Mouse (Mus musculus) heart, embryonic 14.5 days (tissue): ENCODE results near the gene Rhot2. TPM values are rescaled to one million over a fixed set of nuclear protein-coding genes. Genes with fewer than 3 reads are reported as not detected.
A peak's percentile ranks its signal among the peaks of the same experiment; 100 is the strongest.

ENCODE experiments used
- ATAC-seq: fragments of 200-750 bp; cut with Nextera tagmentation; 2 replicates; pipeline ENCODE4 v1.8.0; 2017; ENCODE audit warnings: low read depth, moderate TSS enrichment; ENCODE audit not compliant: insufficient number of reproducible peaks, insufficient read depth, low FRiP score
- H3K27ac ChIP-seq, 2 experiments: fragments of 200-500 bp in 1 of 2; fragments of 300-500 bp in 1 of 2; sonication (generic) in 1 of 2; replicated peaks in 1 of 2; 2 replicates each; pipeline ENCODE4 v1.5.1; 2012 to 2014; ENCODE audit warnings: low read depth in 2 of 2, low read length in 2 of 2, control low read depth in 1 of 2, mild to moderate bottlenecking in 1 of 2, mixed read lengths in 1 of 2; ENCODE audit not compliant: control insufficient read depth in 1 of 2, insufficient read depth in 1 of 2
- H3K27me3 ChIP-seq: fragments of 300-500 bp; sonication (generic); 2 replicates; pipeline ENCODE4 v1.6.1; 2014; ENCODE audit warnings: mild to moderate bottlenecking, low read length, control low read depth; ENCODE audit not compliant: control insufficient read depth, insufficient read depth
- H3K36me3 ChIP-seq: fragments of 300-500 bp; sonication (generic); 2 replicates; pipeline ENCODE4 v1.6.1; 2014; ENCODE audit warnings: mild to moderate bottlenecking, control low read depth, low read length, mixed read lengths; ENCODE audit not compliant: control insufficient read depth, insufficient read depth
- H3K4me1 ChIP-seq, 2 experiments: fragments of 200-500 bp in 1 of 2; fragments of 300-500 bp in 1 of 2; sonication (generic) in 1 of 2; 2 replicates each; pipeline ENCODE4 v1.6.1; 2012 to 2014; ENCODE audit warnings: low read length in 2 of 2, control low read depth in 1 of 2, mixed read lengths in 1 of 2; ENCODE audit not compliant: control insufficient read depth in 2 of 2, insufficient read depth in 2 of 2
- H3K4me2 ChIP-seq: fragments of 300-500 bp; sonication (generic); 2 replicates; pipeline ENCODE4 v1.6.1; 2014; ENCODE audit warnings: mild to moderate bottlenecking, low read length
- H3K4me3 ChIP-seq, 2 experiments: fragments of 200-500 bp in 1 of 2; fragments of 300-500 bp in 1 of 2; sonication (generic) in 1 of 2; 2 replicates each; pipeline ENCODE4 v1.5.1; 2012 to 2014; ENCODE audit warnings: low read length in 2 of 2, mild to moderate bottlenecking in 2 of 2, control low read depth in 1 of 2, low read depth in 1 of 2, moderate library complexity in 1 of 2; ENCODE audit not compliant: control insufficient read depth in 1 of 2, insufficient read depth in 1 of 2
- H3K9ac ChIP-seq: fragments of 300-500 bp; sonication (generic); 2 replicates; pipeline ENCODE4 v1.6.1; 2014; ENCODE audit warnings: mild to moderate bottlenecking, low read length
- H3K9me3 ChIP-seq: fragments of 300-500 bp; sonication (generic); 2 replicates; pipeline ENCODE4 v1.6.1; 2016; ENCODE audit warnings: low read length, control low read depth; ENCODE audit not compliant: control insufficient read depth
- WGBS: fragments of 180-500 bp; shearing (Covaris S2); extraction: QIAGEN DNeasy Blood & Tissue Kit; methylation state at CpG from one replicate; pipeline ENCODE4 v1.1.7; 2014; 5-methylcytosine and 5-hydroxymethylcytosine counted together
- polyA plus RNA-seq: library from polyadenylated mRNA; unstranded; fragments of >200 nt; fragmentation: Nextera tagmentation; extraction: Ambion mirVana; gene quantifications from 2 replicates; pipeline ENCODE4 v1.2.1, GENCODE M21; 2014

The Rhot2 gene
- polyA plus RNA-seq, 1 experiment from 2014 or later, result 12.7 TPM

- H3K36me3 ChIP-seq, result peaks cover 33% of the 10 kb centered on the region
- H3K27ac ChIP-seq, result no peak overlapping the region
- H3K4me1 ChIP-seq, result peaks cover 19 to 26% of the 10 kb centered on the region in 2 experiments
- no peaks in the 10 kb centered on the region for H3K9me3 ChIP-seq
- H3K4me2 ChIP-seq, result no peak overlapping the region
- H3K27me3 ChIP-seq, result peaks cover 23% of the 10 kb centered on the region
- H3K4me3 ChIP-seq, result no peak overlapping the region
- H3K9ac ChIP-seq, result no peak overlapping the region
- ATAC-seq, result no peak
- 84% methylated on average over 6 of the region's 6 CpGs for WGBS
Measured at GRCm38 (mm10) chr17:25825311-25825710, 19.3 kb downstream of the Rhot2 start.

GRCm38 (mm10) chr17:25824362-25825142 is 20.1 kb downstream of the Rhot2 start:
- H3K36me3 ChIP-seq, result peaks cover 26% of the 10 kb centered on the region
- ATAC-seq, result no peak
- H3K4me3 ChIP-seq, result peak overlapping the region; percentile 60 to 61
- H3K27ac ChIP-seq, result no peak overlapping the region
- peaks cover 31% of the 10 kb centered on the region for H3K27me3 ChIP-seq
- 70% methylated on average over 17 of the region's 17 CpGs for WGBS
- H3K4me1 ChIP-seq, result peaks cover 17 to 22% of the 10 kb centered on the region in 2 experiments
- H3K9me3 ChIP-seq, result no peaks in the 10 kb centered on the region
- peak overlapping the region; percentile 83 for H3K9ac ChIP-seq
- H3K4me2 ChIP-seq, result peak overlapping the region; percentile 87

- Histone ChIP-seq H3K4me1 (peaks cover 13 to 16% of the 10 kb centered on the region in 2 experiments), H3K36me3 (peaks cover 26% of the 10 kb centered on the region)
Measured at GRCm38 (mm10) chr17:25823452-25823851, 21.2 kb downstream of the Rhot2 start, which contains the start of gene Wdr24. Wdr24 (plus strand) TSS chr17:25823627.

GRCm38 (mm10) chr17:25818851-25819780 is 25.5 kb downstream of the Rhot2 start:
- Histone ChIP-seq H3K27me3 (peaks cover 77% of the 10 kb centered on the region), H3K4me2 (no peak overlapping the region), H3K4me3 (no peak overlapping the region; a peak in 1 of 4 replicates), H3K4me1 (peaks cover 4 to 5% of the 10 kb centered on the region in 2 experiments), H3K36me3 (no peaks in the 10 kb centered on the region), H3K27ac (no peak overlapping the region), H3K9me3 (no peaks in the 10 kb centered on the region), H3K9ac (no peak overlapping the region)
- no peak for ATAC-seq
- WGBS, result 6% methylated on average over 46 of the region's 46 CpGs

More at GRCm38 (mm10) chr17:25823452-25823851, 21.2 kb downstream of the Rhot2 start, which contains the start of gene Wdr24:
- peak within 1 kb of the TSS; percentile 87 for H3K4me2 ChIP-seq
- ATAC-seq, result no peak
- H3K9ac ChIP-seq, result peak within 1 kb of the TSS; percentile 83
- WGBS, result under 1% methylated on average over 18 of the region's 18 CpGs
- no peaks in the 10 kb centered on the region for H3K9me3 ChIP-seq
- peaks cover 42% of the 10 kb centered on the region for H3K27me3 ChIP-seq
- H3K4me3 ChIP-seq, result peak within 1 kb of the TSS; percentile 60 to 61
- peak within 1 kb of the TSS in 1 of 2 experiments; percentile 53; a peak in 2 of 4 replicates for H3K27ac ChIP-seq

GRCm38 (mm10) chr17:25817662-25818061 is 27.0 kb downstream of the Rhot2 start:
- WGBS, result 76% methylated on average over 11 of the region's 11 CpGs
- Histone ChIP-seq H3K27ac (no peak overlapping the region), H3K4me3 (no peak overlapping the region), H3K36me3 (no peaks in the 10 kb centered on the region), H3K9me3 (no peaks in the 10 kb centered on the region), H3K9ac (no peak overlapping the region), H3K27me3 (peaks cover 82% of the 10 kb centered on the region), H3K4me1 (no peaks in the 10 kb centered on the region), H3K4me2 (no peak overlapping the region)
- no peak for ATAC-seq

GRCm38 (mm10) chr17:25813471-25813870 is 31.2 kb downstream of the Rhot2 start:
- H3K4me2 ChIP-seq, result no peak overlapping the region
- H3K4me3 ChIP-seq, result no peak overlapping the region
- no peaks in the 10 kb centered on the region for H3K9me3 ChIP-seq
- ATAC-seq, result no peak
- peaks cover 83% of the 10 kb centered on the region for H3K27me3 ChIP-seq
- H3K9ac ChIP-seq, result no peak overlapping the region
- H3K4me1 ChIP-seq, result peaks cover 0 to 10% of the 10 kb centered on the region in 2 experiments; a peak in 1 of 4 replicates
- H3K27ac ChIP-seq, result no peak overlapping the region
- WGBS, result 1% methylated on average over 20 of the region's 20 CpGs
- H3K36me3 ChIP-seq, result no peaks in the 10 kb centered on the region

- H3K9ac ChIP-seq, result no peak overlapping the region
- H3K27ac ChIP-seq, result no peak overlapping the region
- 63% methylated on average over 4 of the region's 4 CpGs for WGBS
- H3K4me3 ChIP-seq, result no peak overlapping the region
- no peak overlapping the region for H3K4me2 ChIP-seq
- no peaks in the 10 kb centered on the region for H3K9me3 ChIP-seq
- no peak for ATAC-seq
- peaks cover 0 to 10% of the 10 kb centered on the region in 2 experiments; a peak in 1 of 4 replicates for H3K4me1 ChIP-seq
- peaks cover 67% of the 10 kb centered on the region for H3K27me3 ChIP-seq
- H3K36me3 ChIP-seq, result no peaks in the 10 kb centered on the region
Measured at GRCm38 (mm10) chr17:25810890-25811289, 33.8 kb downstream of the Rhot2 start.
